Comparison of ENCODE assay signal across 19 mouse cellular contexts in the genomic region with DNA sequence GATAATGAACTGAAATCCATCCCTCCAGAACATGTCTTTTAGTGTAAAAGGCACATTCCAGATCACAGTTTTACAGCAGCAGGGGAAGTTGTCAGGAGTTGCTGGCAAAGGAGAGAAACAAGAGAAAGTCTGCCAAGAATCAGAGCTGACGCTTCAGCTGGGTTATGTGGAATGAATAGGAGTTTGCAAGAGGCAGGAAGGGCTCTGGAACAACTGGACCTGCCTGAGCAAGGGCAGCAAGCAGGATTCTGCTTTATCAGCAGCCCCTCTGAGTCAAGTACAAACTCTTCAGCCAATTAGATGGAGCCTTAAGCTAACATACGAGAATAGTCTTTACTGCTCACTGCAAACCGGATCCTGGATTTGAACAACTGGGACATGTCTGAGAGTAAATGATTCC. TPM values are rescaled to one million over a fixed set of nuclear protein-coding genes. Genes with fewer than 3 reads are reported as not detected.
DNase-seq lines count a peak whose midpoint lies in the region; ATAC-seq and TF ChIP-seq lines count a peak whose summit lies in the region.
"Had no signal": no experiment of that assay in that cellular context is flagged by ENCODE, and none has a peak within 500 bp of the region (broad histone marks: within the 10 kb centered on the region; RNA-seq: fewer than 3 reads in every experiment).

No protein-coding gene starts in this region.

- no peaks in the 10 kb centered on the region for H3K36me3 ChIP-seq in forebrain, embryonic 14.5 days (ENCODE audit: control insufficient read depth, insufficient read depth, low read length)
- no peaks in the 10 kb centered on the region for H3K36me3 ChIP-seq in forebrain, embryonic 10.5 days (replicated peaks)
- H3K36me3 ChIP-seq in kidney, adult 2 months (ENCODE audit: control insufficient read depth, insufficient read depth, low read length): no peaks in the 10 kb centered on the region; the same call in 1 of the 2 replicates
- no peaks in the 10 kb centered on the region for H3K36me3 ChIP-seq in kidney, embryonic 15.5 days
- H3K36me3 ChIP-seq: embryonic facial prominence, embryonic 12.5 days had no signal

- H3K9me3 ChIP-seq in forebrain, embryonic 14.5 days (replicated peaks; ENCODE audit: control insufficient read depth, low read length): no peaks in the 10 kb centered on the region
- no peaks in the 10 kb centered on the region for H3K9me3 ChIP-seq in forebrain, embryonic 10.5 days
- H3K9me3 ChIP-seq in kidney, embryonic 15.5 days (replicated peaks): no peaks in the 10 kb centered on the region
- H3K9me3 ChIP-seq: embryonic facial prominence, embryonic 12.5 days; forebrain, embryonic 13.5 days had no signal

- DNase-seq in forebrain, embryonic 14.5 days (ENCODE audit: low spot score): peak; percentile 51
- DNase-seq in forebrain, embryonic 10.5 days (ENCODE audit: extremely low spot score, low spot score): no peak
- peak; percentile 74 for DNase-seq in kidney, adult 2 months
- DNase-seq in lung, postnatal 10 days: peak; percentile 33
- DNase-seq in lung, postnatal 4 days: no peak
- peak; percentile 16 to 17 for DNase-seq in heart, postnatal 14 days
- no peak for DNase-seq in adrenal gland, postnatal 25 days
- DNase-seq: cerebellum, adult 11 months; layer of hippocampus, adult 9-11 months; thymus, adult 18-20 months had no signal

- intact Hi-C loops in heart, postnatal 14 days (cut with DNase I): no loop called here

- H3K4me2 ChIP-seq in forebrain, embryonic 14.5 days (ENCODE audit: low read length): no peak overlapping the region
- no peak overlapping the region for H3K4me2 ChIP-seq in kidney, embryonic 15.5 days
- H3K4me2 ChIP-seq: embryonic facial prominence, embryonic 12.5 days; forebrain, embryonic 13.5 days had no signal

- ATAC-seq in forebrain, embryonic 14.5 days: no peak
- no peak for ATAC-seq in kidney, embryonic 15.5 days (replicated peaks; ENCODE audit: low FRiP score)
- ATAC-seq: forebrain, embryonic 13.5 days; hindbrain, postnatal 0 days; midbrain, embryonic 16.5 days; Patski had no signal

- no peak for TF ChIP-seq CTCF in kidney, adult 2 months (conservative IDR thresholded peaks at IDR 0.05; ENCODE audit: insufficient read depth, insufficient read length, low read depth, low read length)

- H3K4me1 ChIP-seq in forebrain, embryonic 14.5 days (ENCODE audit: control insufficient read depth, insufficient read depth, low read length): no peaks in the 10 kb centered on the region
- no peaks in the 10 kb centered on the region for H3K4me1 ChIP-seq in forebrain, embryonic 10.5 days
- peaks cover 38% of the 10 kb centered on the region for H3K4me1 ChIP-seq in kidney, adult 2 months (ENCODE audit: control insufficient read depth, insufficient read depth, low read length)
- no peaks in the 10 kb centered on the region for H3K4me1 ChIP-seq in kidney, embryonic 15.5 days
- H3K4me1 ChIP-seq: embryonic facial prominence, embryonic 12.5 days; forebrain, embryonic 13.5 days had no signal

- H3K27me3 ChIP-seq in forebrain, embryonic 14.5 days (replicated peaks; ENCODE audit: control insufficient read depth, insufficient read depth, low read length): no peaks in the 10 kb centered on the region
- no peaks in the 10 kb centered on the region for H3K27me3 ChIP-seq in forebrain, embryonic 10.5 days (ENCODE audit: poor library complexity, severe bottlenecking)
- no peaks in the 10 kb centered on the region for H3K27me3 ChIP-seq in kidney, adult 2 months (replicated peaks; ENCODE audit: control insufficient read depth, insufficient read depth, low read length)
- no peaks in the 10 kb centered on the region for H3K27me3 ChIP-seq in kidney, embryonic 15.5 days
- H3K27me3 ChIP-seq: embryonic facial prominence, embryonic 12.5 days; forebrain, embryonic 13.5 days; Patski had no signal

- WGBS in forebrain, embryonic 14.5 days: 75% methylated on average over 3 of the region's 3 CpGs
- WGBS in forebrain, embryonic 10.5 days: 87% methylated on average over 3 of the region's 3 CpGs
- WGBS in kidney, adult 2 months: 27% methylated on average over 3 of the region's 3 CpGs
- WGBS in kidney, embryonic 15.5 days: 58% methylated on average over 3 of the region's 3 CpGs

- no peak overlapping the region for H3K9ac ChIP-seq in forebrain, embryonic 14.5 days (ENCODE audit: low read length)
- H3K9ac ChIP-seq in kidney, embryonic 15.5 days: no peak overlapping the region
- H3K9ac ChIP-seq: embryonic facial prominence, embryonic 12.5 days; forebrain, embryonic 13.5 days had no signal

- no peak for TF ChIP-seq POLR2A in kidney, adult 2 months (IDR thresholded peaks at IDR 0.05; ENCODE audit: low read depth, low read length)

- no peak overlapping the region for H3K4me3 ChIP-seq in forebrain, embryonic 14.5 days (ENCODE audit: low read depth, low read length)
- H3K4me3 ChIP-seq in forebrain, embryonic 10.5 days: no peak overlapping the region
- H3K4me3 ChIP-seq in kidney, adult 2 months (ENCODE audit: insufficient read depth, low read depth, low read length): no peak overlapping the region
- H3K4me3 ChIP-seq in kidney, embryonic 15.5 days (replicated peaks): no peak overlapping the region
- H3K4me3 ChIP-seq: embryonic facial prominence, embryonic 12.5 days; forebrain, embryonic 13.5 days had no signal

- H3K27ac ChIP-seq in forebrain, embryonic 14.5 days (ENCODE audit: low read depth, low read length): no peak overlapping the region
- H3K27ac ChIP-seq in forebrain, embryonic 10.5 days: no peak overlapping the region
- H3K27ac ChIP-seq in kidney, adult 2 months (ENCODE audit: insufficient read depth, low read depth, low read length): peak overlapping the region; percentile 25; the same call in 1 of the 2 replicates
- H3K27ac ChIP-seq in kidney, embryonic 15.5 days: no peak overlapping the region
- H3K27ac ChIP-seq: embryonic facial prominence, embryonic 12.5 days; forebrain, embryonic 13.5 days; hindbrain, postnatal 0 days; kidney, postnatal 0 days; macrophage had no signal

RNA-seq across cellular contexts. Expression of gene Kcnj15, which starts 21.7 kb away (rescaled TPM):
- 0.06 and 0.19 TPM in 2 replicates for polyA plus RNA-seq in forebrain, embryonic 14.5 days (2014; fragmentation: Nextera tagmentation; extraction: Ambion mirVana)
- 0.20 and 0.29 TPM in 2 replicates for polyA plus RNA-seq in forebrain, embryonic 10.5 days (2016; fragmentation: Nextera tagmentation; extraction: Ambion mirVana)
- 311 and 327 TPM in 2 replicates for polyA plus RNA-seq in kidney, adult 2 months (2012; rRNA removed)
- 2.4 and 2.7 TPM in 2 replicates for polyA plus RNA-seq in kidney, embryonic 15.5 days (2015; fragmentation: Nextera tagmentation; extraction: Ambion mirVana)
- 1 to 10 TPM; 1.6 to 2.2 TPM for total RNA-seq in heart, postnatal 14 days (2021)
- 0.67 and 0.88 TPM in 2 replicates for total RNA-seq in adrenal gland, postnatal 25 days (2021)
- total RNA-seq: granulocyte monocyte progenitor cell, adult 5-6 weeks had no signal
- polyA plus RNA-seq: macrophage had no signal

Comparison
In these comparisons a context has a peak if more than half of its experiments do, and no peak if none do; other contexts are left out.
1. DNase-seq: peak in forebrain, embryonic 14.5 days (single experiment), kidney, adult 2 months (single experiment), lung, postnatal 10 days (single experiment) and heart, postnatal 14 days (2 of 2); none in forebrain, embryonic 10.5 days (single experiment), lung, postnatal 4 days (0 of 2) and adrenal gland, postnatal 25 days (single experiment).
2. RNA of gene Kcnj15, which starts 21.7 kb away (polyA plus RNA-seq): 311 to 327 TPM in kidney, adult 2 months; 2.4 to 2.7 TPM in kidney, embryonic 15.5 days, 0.20 to 0.29 TPM in forebrain, embryonic 10.5 days and 0.06 to 0.19 TPM in forebrain, embryonic 14.5 days; every median in the first group is over 10 times any median in the second.